Mouse (Mus musculus): ENCODE measurements around the gene Qrsl1. TPM values are rescaled to one million over a fixed set of nuclear protein-coding genes. Genes with fewer than 3 reads are reported as not detected.

Qrsl1 gene
- polyA plus RNA-seq, 1 experiment from 2014 or later, result 29.3 TPM

Other genes with a start within 250 kb of the Qrsl1 start
- gene Rtn4ip1, start 62 bp upstream of the Qrsl1 start, polyA plus RNA-seq (2015; fragmentation: Nextera tagmentation; extraction: Ambion mirVana), result 18.7 and 19.2 TPM in 2 replicates
- gene Crybg1, start 247.1 kb upstream of the Qrsl1 start, polyA plus RNA-seq (2015; fragmentation: Nextera tagmentation; extraction: Ambion mirVana), result 3.3 and 3.4 TPM in 2 replicates